Mouse (Mus musculus) limb, embryonic 15.5 days (tissue): ENCODE results near the gene Mmrn2. TPM values are rescaled to one million over a fixed set of nuclear protein-coding genes. Genes with fewer than 3 reads are reported as not detected.

Experiments
- ATAC-seq: fragments of 200-750 bp; cut with Nextera tagmentation; 2 replicates; pipeline ENCODE4 v1.8.0; 2017; ENCODE audit warnings: low read depth, moderate TSS enrichment; ENCODE audit not compliant: insufficient number of reproducible peaks, low FRiP score, low TSS enrichment
- H3K27ac ChIP-seq: fragments of 300-500 bp; sonication (generic); 2 replicates; pipeline ENCODE4 v1.5.1; 2015; ENCODE audit warnings: moderate library complexity, mild to moderate bottlenecking, inconsistent platforms
- H3K27me3 ChIP-seq: fragments of 300-500 bp; sonication (generic); 2 replicates; pipeline ENCODE4 v1.6.1; 2015; ENCODE audit warnings: inconsistent platforms
- H3K36me3 ChIP-seq: fragments of 300-500 bp; sonication (generic); 2 replicates; pipeline ENCODE4 v1.6.1; 2015; ENCODE audit warnings: inconsistent platforms
- H3K4me1 ChIP-seq: fragments of 300-500 bp; sonication (generic); 2 replicates; pipeline ENCODE4 v1.6.1; 2015; ENCODE audit warnings: inconsistent platforms
- H3K4me2 ChIP-seq: fragments of 300-500 bp; sonication (generic); 2 replicates; pipeline ENCODE4 v1.6.1; 2015; ENCODE audit warnings: mild to moderate bottlenecking, inconsistent platforms
- H3K4me3 ChIP-seq: fragments of 300-500 bp; sonication (generic); 2 replicates; pipeline ENCODE4 v1.5.1; 2015; ENCODE audit warnings: mild to moderate bottlenecking, inconsistent platforms
- H3K9ac ChIP-seq: fragments of 300-500 bp; sonication (generic); 2 replicates; pipeline ENCODE4 v1.6.1; 2015; ENCODE audit warnings: inconsistent platforms
- H3K9me3 ChIP-seq: fragments of 300-500 bp; sonication (generic); 2 replicates; pipeline ENCODE4 v1.6.1; 2016; ENCODE audit warnings: inconsistent platforms
- WGBS: fragments of 180-500 bp; shearing (Covaris S2); methylation state at CpG from one replicate; pipeline ENCODE4 v1.1.7; 2015; 5-methylcytosine and 5-hydroxymethylcytosine counted together
- polyA plus RNA-seq: library from polyadenylated mRNA; unstranded; fragments of >200 nt; fragmentation: Nextera tagmentation; extraction: Ambion mirVana; gene quantifications from 2 replicates; pipeline ENCODE4 v1.2.1, GENCODE M21; 2015

Mmrn2 gene
- polyA plus RNA-seq, 1 experiment from 2014 or later, result 8.1 TPM

DNA sequence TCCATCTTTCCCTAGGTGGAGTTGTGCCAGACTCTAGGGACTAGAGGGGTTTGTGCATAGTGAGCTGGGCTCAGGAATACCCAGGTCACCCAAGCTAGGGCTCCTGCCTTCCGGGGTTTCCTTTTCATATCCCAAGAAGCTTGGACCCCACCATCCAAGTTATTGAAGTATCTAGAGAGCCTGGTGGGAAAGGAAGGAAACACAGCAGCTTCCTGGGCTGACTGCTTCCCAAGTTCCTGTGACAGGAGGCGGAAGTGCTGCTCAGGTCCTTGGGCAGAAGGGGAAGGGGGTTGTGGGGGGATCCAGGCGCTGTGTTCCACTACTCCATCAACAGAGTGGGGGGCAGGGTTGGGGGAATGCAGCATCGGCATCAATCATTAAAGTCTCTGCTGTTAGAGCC lies 1.9 kb downstream of the Mmrn2 start:
- no peak for ATAC-seq
- H3K4me2 ChIP-seq, result no peak overlapping the region

DNA sequence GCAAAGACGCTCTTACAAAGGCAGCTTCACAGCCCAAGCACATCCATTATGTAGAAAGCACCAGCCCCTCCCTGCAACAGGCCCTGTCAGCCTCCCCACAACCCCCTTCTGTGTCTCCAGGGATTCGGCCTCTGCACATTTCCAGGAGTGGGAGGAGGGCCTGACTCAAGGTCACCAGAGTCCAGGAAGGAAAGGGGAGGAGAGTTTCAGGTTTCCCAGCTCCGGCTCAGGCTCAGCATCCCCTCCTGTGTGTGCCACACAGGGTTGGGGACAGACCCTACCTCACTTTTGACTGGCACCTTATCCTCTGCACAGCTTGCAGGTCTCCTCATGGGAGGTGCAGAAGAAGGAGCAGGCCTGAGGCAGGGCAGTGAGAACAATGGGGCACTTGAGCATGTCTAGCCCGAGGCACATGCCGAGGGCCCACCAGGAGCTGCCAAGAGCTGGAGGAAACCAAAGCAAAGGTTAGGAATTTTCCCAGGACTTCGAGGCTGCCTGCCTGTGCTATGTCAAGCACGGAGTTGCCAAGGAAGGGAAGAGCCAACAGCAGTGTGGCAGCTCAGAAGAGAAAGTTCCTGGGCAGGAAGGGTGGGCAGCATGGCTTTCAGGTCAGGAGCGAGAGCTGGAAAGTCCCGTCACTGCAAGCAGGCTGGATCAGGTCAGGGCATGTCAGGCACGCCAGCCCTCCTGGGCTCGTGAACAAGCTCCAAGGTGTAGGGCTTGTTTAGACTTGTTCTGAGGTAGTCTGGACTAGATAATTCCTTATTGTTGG lies 3.5 kb downstream of the Mmrn2 start:
- no peak overlapping the region for H3K9ac ChIP-seq
- H3K27me3 ChIP-seq, result no peaks in the 10 kb centered on the region
- peak overlapping the region; percentile 77 for H3K27ac ChIP-seq
- H3K4me3 ChIP-seq, result no peak overlapping the region
- H3K4me2 ChIP-seq, result no peak overlapping the region
- no peaks in the 10 kb centered on the region for H3K9me3 ChIP-seq
- 34% methylated on average over 11 of the region's 11 CpGs for WGBS
- ATAC-seq, result peak; percentile 57
- H3K36me3 ChIP-seq, result no peaks in the 10 kb centered on the region
- H3K4me1 ChIP-seq, result peaks cover 27% of the 10 kb centered on the region

More for the DNA sequence above, 1.9 kb downstream of the Mmrn2 start:
- H3K27me3 ChIP-seq, result no peaks in the 10 kb centered on the region
- no peaks in the 10 kb centered on the region for H3K9me3 ChIP-seq
- WGBS, result 66% methylated on average over 4 of the region's 4 CpGs
- peaks cover 27% of the 10 kb centered on the region for H3K4me1 ChIP-seq
- no peaks in the 10 kb centered on the region for H3K36me3 ChIP-seq
- no peak overlapping the region for H3K9ac ChIP-seq
- H3K4me3 ChIP-seq, result no peak overlapping the region
- H3K27ac ChIP-seq, result no peak overlapping the region

DNA sequence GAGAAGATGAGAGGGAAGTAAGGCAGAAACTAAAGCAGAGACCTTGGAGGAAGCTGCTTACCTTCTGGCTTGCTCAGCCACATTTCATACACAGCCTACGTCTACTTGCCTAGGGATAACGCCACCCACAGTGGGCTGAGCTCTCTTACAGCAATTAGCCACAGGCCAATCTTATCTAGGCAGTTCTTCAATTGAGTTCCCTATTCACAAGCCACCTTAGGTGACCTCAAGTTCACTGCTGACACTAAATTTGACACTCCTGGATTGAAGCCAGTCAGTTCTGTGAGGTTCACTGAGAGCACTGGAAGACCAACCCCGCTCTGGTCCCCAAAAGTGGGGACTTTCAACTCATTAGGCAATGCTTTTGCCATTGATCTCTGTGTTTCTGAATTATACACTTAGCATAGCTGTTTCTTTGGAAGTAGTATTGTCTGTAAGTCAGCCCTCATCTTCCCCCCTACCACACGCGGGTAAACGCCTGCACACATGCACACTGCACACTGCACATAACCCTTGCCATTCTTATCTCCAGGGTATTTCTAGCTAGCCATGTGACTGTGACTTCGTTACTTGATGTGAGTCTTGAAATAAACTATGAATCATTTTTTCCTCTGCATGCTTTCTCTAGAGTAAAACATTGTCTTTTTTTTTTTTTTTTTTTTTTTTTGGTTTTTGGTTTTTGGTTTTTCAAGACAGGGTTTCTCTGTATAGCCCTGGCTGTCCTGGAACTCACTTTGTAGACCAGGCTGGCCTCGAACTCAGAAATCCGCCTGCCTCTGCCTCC lies 7.8 kb downstream of the Mmrn2 start:
- no peaks in the 10 kb centered on the region for H3K9me3 ChIP-seq
- H3K27ac ChIP-seq, result no peak overlapping the region
- no peaks in the 10 kb centered on the region for H3K27me3 ChIP-seq
- 93% methylated on average over 9 of the region's 9 CpGs for WGBS
- no peak overlapping the region for H3K4me2 ChIP-seq
- peaks cover 12% of the 10 kb centered on the region for H3K4me1 ChIP-seq
- ATAC-seq, result no peak
- H3K9ac ChIP-seq, result no peak overlapping the region
- no peak overlapping the region for H3K4me3 ChIP-seq
- H3K36me3 ChIP-seq, result no peaks in the 10 kb centered on the region

DNA sequence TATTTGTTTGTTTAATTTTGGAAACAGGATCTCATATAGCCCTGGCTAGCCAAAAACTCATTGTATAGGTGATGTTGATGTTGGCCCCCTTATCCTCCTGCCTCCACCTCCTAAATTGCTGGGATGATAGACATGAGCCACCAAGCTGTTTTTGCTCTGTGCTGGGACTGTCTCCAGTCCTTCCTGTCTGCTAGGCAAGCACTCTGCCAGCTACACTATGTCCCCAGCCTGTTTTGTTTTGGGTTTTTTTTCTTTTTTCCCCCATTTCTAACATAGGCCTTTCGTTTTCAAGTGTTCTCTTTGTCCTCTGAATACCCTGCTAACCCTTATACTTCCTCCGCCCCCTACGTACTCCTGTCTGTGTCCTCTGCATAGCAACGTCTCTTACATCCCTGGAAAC lies 18.0 kb downstream of the Mmrn2 start:
- ATAC-seq, result no peak
- 85% methylated on average over 4 of the region's 4 CpGs for WGBS
- Histone ChIP-seq H3K4me2 (no peak overlapping the region), H3K9me3 (no peaks in the 10 kb centered on the region), H3K36me3 (0 out of 2 replicates have a peak, but pooled peaks cover 6% of the 10 kb centered on the region), H3K4me1 (no peaks in the 10 kb centered on the region), H3K9ac (no peak overlapping the region), H3K27ac (no peak overlapping the region), H3K4me3 (no peak overlapping the region), H3K27me3 (no peaks in the 10 kb centered on the region)

DNA sequence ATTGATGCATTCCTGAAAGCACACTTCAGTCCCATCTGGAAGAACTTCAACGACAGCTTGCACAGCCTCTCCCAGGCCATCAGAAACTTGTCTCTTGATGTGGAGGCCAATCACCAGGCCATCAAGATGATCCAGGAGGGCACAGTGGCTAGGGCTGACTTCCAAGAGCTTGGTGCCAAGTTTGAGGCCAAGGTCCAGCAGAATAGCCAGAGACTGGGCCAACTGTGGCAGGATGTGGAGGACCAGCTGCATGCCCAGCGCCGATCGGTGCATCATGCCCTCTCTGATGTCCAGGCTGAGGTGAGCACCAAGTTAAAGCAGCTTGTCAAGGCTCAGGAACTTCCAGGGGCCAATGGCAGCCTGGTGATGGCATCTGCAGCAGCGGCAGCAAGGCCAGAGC lies 22.6 kb downstream of the Mmrn2 start:
- Histone ChIP-seq H3K27ac (no peak overlapping the region), H3K36me3 (peaks cover 39% of the 10 kb centered on the region), H3K4me1 (no peaks in the 10 kb centered on the region), H3K9ac (no peak overlapping the region), H3K27me3 (no peaks in the 10 kb centered on the region), H3K4me3 (no peak overlapping the region), H3K9me3 (no peaks in the 10 kb centered on the region), H3K4me2 (no peak overlapping the region)
- WGBS, result 86% methylated on average over 5 of the region's 5 CpGs
- ATAC-seq, result no peak

DNA sequence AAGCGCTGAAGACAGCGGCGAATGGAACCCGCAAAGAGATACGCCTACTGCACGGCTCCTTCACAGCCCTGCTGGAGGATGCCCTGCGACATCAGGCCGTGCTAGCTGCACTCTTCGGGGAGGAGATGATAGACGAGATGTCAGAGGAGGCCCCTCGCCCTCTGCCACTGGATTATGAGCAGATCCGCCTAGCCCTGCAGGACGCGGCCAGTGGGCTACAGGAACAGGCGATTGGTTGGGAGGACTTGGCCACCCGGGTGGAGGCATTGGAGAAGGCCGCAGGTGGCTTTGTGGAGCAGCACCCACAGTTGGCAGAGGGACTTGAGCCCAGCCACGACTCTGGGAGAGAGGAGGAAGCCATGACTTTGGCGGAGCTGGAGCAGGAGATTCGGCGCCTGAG lies 23.6 kb downstream of the Mmrn2 start:
- peaks cover 45% of the 10 kb centered on the region for H3K36me3 ChIP-seq
- no peaks in the 10 kb centered on the region for H3K4me1 ChIP-seq
- 91% methylated on average over 21 of the region's 21 CpGs for WGBS
- H3K27me3 ChIP-seq, result no peaks in the 10 kb centered on the region
- no peak overlapping the region for H3K9ac ChIP-seq
- H3K27ac ChIP-seq, result no peak overlapping the region
- ATAC-seq, result no peak
- H3K4me2 ChIP-seq, result no peak overlapping the region
- H3K4me3 ChIP-seq, result no peak overlapping the region
- no peaks in the 10 kb centered on the region for H3K9me3 ChIP-seq

DNA sequence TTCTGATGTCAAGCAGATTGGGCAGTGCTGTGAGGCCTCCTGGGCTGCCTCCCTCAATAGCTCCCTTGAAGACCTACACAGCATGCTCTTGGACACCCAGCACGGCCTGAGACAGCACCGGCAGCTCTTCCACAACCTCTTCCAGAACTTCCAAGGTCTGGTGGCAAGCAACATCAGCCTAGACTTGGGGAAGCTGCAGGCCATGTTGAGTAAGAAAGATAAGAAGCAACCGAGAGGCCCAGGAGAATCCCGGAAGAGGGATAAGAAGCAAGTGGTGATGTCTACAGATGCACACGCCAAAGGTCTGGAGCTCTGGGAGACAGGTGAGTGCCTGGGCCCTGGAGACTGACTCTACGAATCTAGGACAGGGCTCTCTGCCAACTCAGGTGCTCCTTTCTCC lies 24.0 kb downstream of the Mmrn2 start:
- Histone ChIP-seq H3K9ac (no peak overlapping the region), H3K36me3 (peaks cover 48% of the 10 kb centered on the region), H3K4me1 (no peaks in the 10 kb centered on the region), H3K9me3 (no peaks in the 10 kb centered on the region), H3K4me2 (no peak overlapping the region), H3K4me3 (no peak overlapping the region), H3K27ac (no peak overlapping the region), H3K27me3 (no peaks in the 10 kb centered on the region)
- no peak for ATAC-seq
- 94% methylated on average over 6 of the region's 6 CpGs for WGBS

DNA sequence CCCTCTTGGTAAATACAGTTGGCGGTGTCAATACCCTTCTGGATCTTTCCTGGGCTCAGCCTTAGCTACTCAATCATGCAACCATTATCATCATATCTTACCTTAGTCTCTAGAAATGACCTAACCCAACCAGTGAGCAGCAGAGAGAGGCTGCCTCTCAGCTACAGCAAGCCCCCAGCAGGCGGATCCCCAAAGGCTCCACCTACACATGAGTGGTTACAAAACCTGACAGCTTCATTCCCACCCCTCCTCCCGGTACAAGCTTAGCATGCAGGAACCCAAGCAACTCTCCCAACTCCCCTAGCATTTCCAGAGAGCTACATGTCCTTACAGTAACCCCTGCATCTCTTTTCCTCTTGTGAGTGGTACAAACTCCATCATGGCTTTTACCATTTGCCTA lies 24.8 kb downstream of the Mmrn2 start:
- Histone ChIP-seq H3K4me2 (no peak overlapping the region), H3K4me1 (no peaks in the 10 kb centered on the region), H3K9ac (no peak overlapping the region), H3K27ac (no peak overlapping the region), H3K9me3 (no peaks in the 10 kb centered on the region), H3K4me3 (no peak overlapping the region), H3K36me3 (peaks cover 55% of the 10 kb centered on the region), H3K27me3 (no peaks in the 10 kb centered on the region)
- no peak for ATAC-seq
- WGBS, result 92% methylated on average over 3 of the region's 3 CpGs

DNA sequence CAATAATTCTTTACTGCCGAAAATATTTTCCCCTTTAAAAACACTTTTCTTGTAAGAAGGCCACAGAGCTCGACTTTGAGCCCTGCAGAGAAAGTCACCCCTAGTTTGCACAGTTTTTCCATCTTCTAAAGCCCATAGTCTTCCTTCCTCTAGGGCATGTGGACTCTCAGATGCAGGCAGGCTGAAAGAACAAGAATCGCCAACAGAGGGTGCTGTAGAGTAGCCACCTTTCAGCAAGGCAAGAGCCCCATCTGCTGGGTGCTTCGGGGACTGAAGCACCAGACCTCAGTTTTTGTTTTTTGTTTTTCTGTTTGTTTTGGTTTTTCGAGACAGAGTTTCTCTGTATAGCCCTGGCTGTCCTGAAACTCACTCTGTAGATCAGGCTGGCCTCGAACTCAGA lies 25.9 kb downstream of the Mmrn2 start:
- no peak overlapping the region for H3K27ac ChIP-seq
- H3K36me3 ChIP-seq, result peaks cover 60% of the 10 kb centered on the region
- no peak overlapping the region for H3K9ac ChIP-seq
- H3K9me3 ChIP-seq, result no peaks in the 10 kb centered on the region
- ATAC-seq, result no peak
- no peaks in the 10 kb centered on the region for H3K4me1 ChIP-seq
- no peaks in the 10 kb centered on the region for H3K27me3 ChIP-seq
- no peak overlapping the region for H3K4me3 ChIP-seq
- H3K4me2 ChIP-seq, result no peak overlapping the region
- WGBS, result 46% methylated on average over 6 of the region's 6 CpGs

DNA sequence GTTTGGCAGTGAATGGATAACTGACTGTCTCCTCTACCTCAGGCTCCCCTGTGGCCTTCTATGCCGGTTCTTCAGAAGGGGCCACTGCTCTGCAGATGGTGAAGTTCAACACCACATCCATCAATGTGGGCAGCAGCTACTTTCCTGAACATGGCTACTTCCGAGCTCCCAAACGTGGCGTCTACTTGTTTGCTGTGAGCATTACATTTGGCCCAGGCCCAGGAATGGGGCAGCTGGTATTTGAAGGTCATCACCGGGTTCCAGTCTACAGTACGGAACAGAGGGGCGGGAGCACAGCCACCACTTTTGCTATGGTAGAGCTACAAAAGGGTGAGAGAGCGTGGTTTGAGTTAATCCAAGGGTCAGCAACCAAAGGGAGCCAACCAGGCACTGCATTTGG lies 27.6 kb downstream of the Mmrn2 start:
- Histone ChIP-seq H3K27ac (no peak overlapping the region), H3K27me3 (no peaks in the 10 kb centered on the region), H3K9ac (no peak overlapping the region), H3K36me3 (peaks cover 72% of the 10 kb centered on the region), H3K4me1 (no peaks in the 10 kb centered on the region), H3K9me3 (no peaks in the 10 kb centered on the region), H3K4me2 (no peak overlapping the region), H3K4me3 (no peak overlapping the region)
- WGBS, result 87% methylated on average over 8 of the region's 8 CpGs
- ATAC-seq, result no peak

DNA sequence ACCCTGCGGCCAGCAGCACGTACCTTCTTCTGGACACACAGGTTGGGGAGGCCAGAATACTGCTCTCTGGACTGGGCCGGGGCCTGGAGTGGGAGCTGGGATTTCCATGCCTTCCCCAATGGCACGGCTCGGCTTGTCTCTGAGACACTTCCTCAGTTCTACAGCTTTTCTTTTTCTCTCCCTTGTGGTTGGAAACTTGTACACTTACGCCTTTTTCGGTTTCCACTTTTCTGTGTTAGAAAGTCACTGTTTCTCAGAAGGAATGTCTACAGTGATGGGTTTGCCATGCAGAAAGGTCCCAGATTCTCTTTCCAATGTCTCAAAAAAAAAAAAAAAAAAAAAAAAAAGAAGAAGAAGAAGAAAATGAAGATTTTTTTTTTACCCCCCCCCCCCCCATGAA lies 28.2 kb downstream of the Mmrn2 start:
- no peaks in the 10 kb centered on the region for H3K9me3 ChIP-seq
- no peak for ATAC-seq
- no peak overlapping the region for H3K27ac ChIP-seq
- H3K4me1 ChIP-seq, result no peaks in the 10 kb centered on the region
- WGBS, result 92% methylated on average over 7 of the region's 7 CpGs
- H3K27me3 ChIP-seq, result no peaks in the 10 kb centered on the region
- H3K4me2 ChIP-seq, result no peak overlapping the region
- H3K36me3 ChIP-seq, result peaks cover 70% of the 10 kb centered on the region
- no peak overlapping the region for H3K9ac ChIP-seq
- H3K4me3 ChIP-seq, result no peak overlapping the region

DNA sequence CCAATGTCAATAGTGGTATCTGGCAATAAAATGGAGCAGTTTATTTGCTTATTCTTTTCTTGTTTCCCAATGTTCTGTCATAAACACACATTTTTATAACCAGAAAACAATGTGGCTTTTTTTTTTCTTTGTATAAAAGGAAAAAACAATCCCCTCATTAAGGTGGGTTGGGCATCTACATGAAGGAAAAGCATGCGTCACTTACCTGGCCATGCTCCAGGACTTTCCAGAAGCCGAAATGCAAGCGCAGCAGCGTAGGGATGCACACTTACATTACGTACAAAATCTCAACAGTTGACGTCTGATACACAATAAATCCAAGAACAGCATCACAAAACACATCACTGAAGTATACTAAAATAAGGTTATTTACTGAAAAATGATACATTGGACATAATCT lies 35.5 kb downstream of the Mmrn2 start:
- Histone ChIP-seq H3K27me3 (no peaks in the 10 kb centered on the region), H3K36me3 (peaks cover 67% of the 10 kb centered on the region), H3K4me3 (no peak overlapping the region), H3K4me1 (no peaks in the 10 kb centered on the region), H3K27ac (no peak overlapping the region), H3K9ac (no peak overlapping the region), H3K4me2 (no peak overlapping the region), H3K9me3 (no peaks in the 10 kb centered on the region)
- no peak for ATAC-seq
- WGBS, result 95% methylated on average over 6 of the region's 6 CpGs
